Mouse (Mus musculus) liver, postnatal 0 days (tissue): ENCODE measurements at regions not wholly inside any gene's neighbourhood (a gene's known extent, or its start where the extent isn't known, plus 50 kb on each side); places are given as distances from the start of the nearest gene placed in this dataset.
"Not testable (repeated sequence)": the region's sequence is repeated elsewhere in the genome, so short reads cannot be mapped to it uniquely, and the experiment has no call there.

Source experiments
- CTCF ChIP-seq: sonication (generic); IDR thresholded peaks from 2 replicates; pipeline ENCODE4 v1.5.1; 2016; ENCODE audit warnings: antibody characterized with exemption, low read depth
- EP300 ChIP-seq: IDR thresholded peaks from 2 replicates; pipeline ENCODE4 v1.6.1; 2016; ENCODE audit warnings: antibody characterized with exemption, low read depth, mild to moderate bottlenecking

- not testable (repeated sequence) for TF ChIP-seq CTCF, EP300
These were observed 250.2 kb upstream of the Tgfbr2 start for GRCm38 (mm10) chr9:116425400-116425799.
